Mouse (Mus musculus): ENCODE results near the gene Bbs10. TPM values are rescaled to one million over a fixed set of nuclear protein-coding genes. Genes with fewer than 3 reads are reported as not detected.
A peak's percentile ranks its signal among the peaks of the same experiment; 100 is the strongest.

The Bbs10 gene
- 5.3 and 6.0 TPM in 2 replicates for polyA plus RNA-seq (2015; fragmentation: Nextera tagmentation; extraction: Ambion mirVana)

DNA sequence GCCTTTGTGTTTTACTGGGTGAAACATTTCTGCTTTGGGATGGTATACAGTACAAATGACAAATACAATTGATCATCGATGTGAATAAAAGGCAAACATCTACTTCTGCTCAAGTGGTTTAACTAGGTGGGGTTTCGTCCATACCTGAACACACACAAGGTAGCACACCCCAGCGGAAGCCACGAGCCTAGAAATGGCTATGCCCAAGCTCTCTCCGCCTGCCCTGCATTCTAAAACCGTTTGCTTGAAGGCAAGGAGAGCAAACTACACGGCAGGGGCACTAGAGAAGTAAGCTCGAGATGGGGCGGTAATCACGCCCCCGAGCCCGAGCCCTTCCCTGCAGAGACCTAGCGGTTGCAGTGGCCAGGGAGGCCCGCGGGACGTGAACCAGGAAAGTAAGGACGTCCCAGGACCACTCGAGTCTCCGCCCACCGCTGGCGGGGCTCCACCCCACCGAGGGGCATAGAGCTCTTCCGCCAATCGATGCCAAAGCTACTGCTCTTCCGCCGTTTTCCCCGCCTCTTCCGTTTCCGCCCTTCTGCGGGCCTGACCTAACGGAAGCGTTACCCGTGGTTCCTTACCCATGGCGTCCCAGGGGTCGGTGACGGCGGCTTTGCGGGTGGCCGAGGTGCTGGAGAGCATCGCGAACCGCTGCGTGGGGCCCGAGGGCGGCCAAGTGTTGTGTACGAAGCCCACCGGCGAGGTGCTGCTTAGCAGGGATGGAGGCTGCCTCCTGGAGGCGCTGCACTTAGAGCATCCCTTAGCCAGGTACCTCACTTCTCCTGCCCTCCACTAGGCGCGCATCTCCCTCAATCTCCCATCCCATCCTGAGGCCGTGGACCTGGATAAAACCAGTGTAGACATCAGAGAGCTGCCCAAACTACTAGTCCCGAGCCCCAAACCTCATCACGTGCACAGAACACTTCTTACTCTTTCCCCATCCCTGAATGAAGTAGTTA lies at the start of gene Bbs10:
Gene Bbs10 (plus strand): TSS at position 540 of the 959 bp plus-strand sequence.
- peak within 1 kb of the TSS; percentile 77 for H3K9ac ChIP-seq
- no peaks in the 10 kb centered on the region for H3K4me1 ChIP-seq
- no peaks in the 10 kb centered on the region for H3K9me3 ChIP-seq
- peak within 1 kb of the TSS; percentile 65 for H3K4me2 ChIP-seq (replicated peaks)
- under 1% methylated on average over 54 of the region's 54 CpGs for WGBS
- peak within 1 kb of the TSS; percentile 87 for H3K27ac ChIP-seq
- no peaks in the 10 kb centered on the region for H3K27me3 ChIP-seq
- H3K36me3 ChIP-seq = peaks cover under 1% of the 10 kb centered on the region; the same call in 1 of the 2 replicates
- H3K4me3 ChIP-seq = peak within 1 kb of the TSS; percentile 69
- peak; percentile 99 for ATAC-seq (ENCODE audit: low FRiP score, low read depth)

DNA sequence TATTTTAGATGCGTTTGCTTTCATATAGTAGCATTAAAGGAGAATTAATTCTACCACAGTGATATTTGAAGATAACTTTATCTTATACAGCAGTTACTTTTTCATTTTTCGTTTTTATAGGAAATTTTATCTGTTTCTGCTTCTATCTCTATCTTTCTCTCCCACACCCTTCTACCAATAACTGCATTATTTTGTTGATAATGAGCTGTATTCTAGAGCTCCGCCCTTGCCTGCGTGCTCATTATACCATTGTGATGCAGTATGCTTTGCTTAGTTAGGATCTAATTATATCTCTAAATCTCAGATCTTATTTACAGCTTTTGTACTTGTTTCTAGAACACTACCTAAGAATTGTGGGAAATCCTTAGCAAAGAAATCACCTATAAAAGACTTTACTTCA lies 48.3 kb upstream of the Bbs10 start:
- Histone ChIP-seq H3K9me3 (no peaks in the 10 kb centered on the region), H3K4me2 (replicated peaks) (no peak overlapping the region), H3K36me3 (no peaks in the 10 kb centered on the region), H3K27me3 (no peaks in the 10 kb centered on the region), H3K9ac (no peak overlapping the region), H3K4me3 (no peak overlapping the region), H3K27ac (no peak overlapping the region), H3K4me1 (peaks cover 9% of the 10 kb centered on the region; the same call in 1 of the 2 replicates)
- WGBS = 89% methylated on average over 4 of the region's 4 CpGs
- no peak for ATAC-seq (ENCODE audit: low FRiP score, low read depth)

DNA sequence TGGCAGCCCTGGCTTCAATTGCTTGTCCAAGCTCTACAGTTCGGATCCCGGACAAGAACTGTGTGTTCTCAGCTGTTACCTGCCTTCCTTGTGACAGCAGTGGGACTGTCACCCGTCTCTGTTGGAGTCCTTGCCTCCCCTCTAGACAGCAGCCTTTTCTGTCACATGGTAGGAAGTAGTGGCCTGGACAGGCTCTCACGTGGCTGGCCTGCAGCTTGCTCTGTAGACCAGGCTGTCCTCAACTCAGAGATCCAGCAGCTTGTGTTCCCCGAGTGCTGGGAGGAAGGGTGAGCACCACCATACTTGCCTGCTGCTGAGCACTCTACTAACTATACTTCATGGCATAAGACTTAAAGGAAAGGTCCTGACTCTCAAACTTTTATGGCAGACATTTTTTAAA lies 46.8 kb upstream of the Bbs10 start:
- Histone ChIP-seq H3K36me3 (no peaks in the 10 kb centered on the region), H3K4me1 (peaks cover 9% of the 10 kb centered on the region; the same call in 1 of the 2 replicates), H3K27me3 (no peaks in the 10 kb centered on the region), H3K4me3 (no peak overlapping the region), H3K9ac (no peak overlapping the region), H3K4me2 (replicated peaks) (no peak overlapping the region), H3K9me3 (no peaks in the 10 kb centered on the region), H3K27ac (no peak overlapping the region)
- no peak for ATAC-seq (ENCODE audit: low FRiP score, low read depth)
- WGBS = 75% methylated on average over 5 of the region's 5 CpGs

DNA sequence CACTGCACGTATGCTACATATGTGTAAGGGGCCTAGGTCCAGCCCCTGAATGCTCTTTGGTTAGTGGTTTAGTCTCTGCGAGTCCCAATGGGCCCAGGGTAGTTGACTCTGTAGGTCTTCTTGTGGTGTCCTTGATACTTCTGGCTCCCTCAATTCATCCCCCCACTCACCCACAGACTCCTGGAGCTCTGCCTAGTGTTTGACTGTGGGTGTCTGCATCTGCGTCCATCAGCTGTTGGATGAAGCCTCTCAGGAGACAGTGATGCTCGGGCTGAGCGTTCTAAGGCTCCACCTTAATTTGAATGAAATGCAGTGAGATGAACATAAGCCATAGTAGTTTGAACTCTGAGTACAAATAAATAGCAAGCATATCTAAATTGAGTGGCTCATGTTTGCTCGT lies 43.3 kb upstream of the Bbs10 start:
- Histone ChIP-seq H3K4me2 (replicated peaks) (no peak overlapping the region), H3K27me3 (no peaks in the 10 kb centered on the region), H3K36me3 (0 out of 2 replicates have a peak, but pooled peaks cover 3% of the 10 kb centered on the region), H3K4me1 (no peaks in the 10 kb centered on the region), H3K4me3 (no peak overlapping the region), H3K27ac (no peak overlapping the region), H3K9ac (no peak overlapping the region), H3K9me3 (no peaks in the 10 kb centered on the region)
- 93% methylated on average over 6 of the region's 6 CpGs for WGBS
- ATAC-seq (ENCODE audit: low FRiP score, low read depth) = no peak

DNA sequence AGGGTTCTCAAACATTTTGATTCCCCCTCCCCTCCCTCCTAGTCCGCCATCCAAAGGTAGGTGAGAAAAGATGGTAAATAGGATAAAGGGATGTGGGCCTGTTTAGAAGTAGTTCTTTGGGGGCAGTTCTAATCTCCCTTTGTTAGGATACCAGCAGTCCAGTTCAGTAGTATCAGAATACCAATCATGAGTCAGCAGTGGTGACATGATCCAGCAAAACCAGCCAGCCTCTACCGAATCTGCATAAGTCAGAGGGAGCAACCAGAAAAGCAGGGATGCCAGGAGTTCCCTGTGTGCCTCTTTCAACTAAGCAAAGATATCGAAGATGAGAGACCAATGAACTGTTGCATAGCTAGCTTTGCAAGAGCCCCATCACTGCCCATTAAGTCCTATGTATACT lies 42.3 kb upstream of the Bbs10 start:
- Histone ChIP-seq H3K36me3 (0 out of 2 replicates have a peak, but pooled peaks cover 3% of the 10 kb centered on the region), H3K4me3 (no peak overlapping the region), H3K9me3 (no peaks in the 10 kb centered on the region), H3K27ac (no peak overlapping the region), H3K27me3 (no peaks in the 10 kb centered on the region), H3K9ac (no peak overlapping the region), H3K4me2 (replicated peaks) (no peak overlapping the region), H3K4me1 (no peaks in the 10 kb centered on the region)
- ATAC-seq (ENCODE audit: low FRiP score, low read depth) = no peak
- WGBS = 89% methylated on average over 3 of the region's 3 CpGs

DNA sequence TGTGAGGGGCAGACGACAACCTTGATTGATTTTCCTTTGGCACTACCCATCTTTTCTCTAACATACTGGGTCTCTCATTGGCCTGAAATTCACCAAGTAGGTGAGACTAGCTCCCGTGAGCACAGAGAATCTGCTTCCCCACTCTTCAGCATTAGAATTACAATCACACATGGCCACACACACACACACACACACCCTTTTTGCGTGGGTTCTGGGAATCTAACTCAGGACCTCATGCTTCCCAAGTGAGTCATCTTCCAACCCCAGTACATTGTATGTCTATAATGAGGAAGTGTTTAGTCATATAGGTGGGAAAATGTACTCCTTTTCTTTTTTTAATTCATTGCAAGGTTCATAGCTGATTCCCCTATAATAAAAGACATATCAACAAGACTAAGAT lies 41.1 kb upstream of the Bbs10 start:
- Histone ChIP-seq H3K9ac (no peak overlapping the region), H3K4me3 (no peak overlapping the region), H3K36me3 (0 out of 2 replicates have a peak, but pooled peaks cover 3% of the 10 kb centered on the region), H3K27me3 (no peaks in the 10 kb centered on the region), H3K4me1 (no peaks in the 10 kb centered on the region), H3K27ac (no peak overlapping the region), H3K4me2 (replicated peaks) (no peak overlapping the region), H3K9me3 (no peaks in the 10 kb centered on the region)
- no peak for ATAC-seq (ENCODE audit: low FRiP score, low read depth)
- 85% methylated on average over 3 of the region's 3 CpGs for WGBS

DNA sequence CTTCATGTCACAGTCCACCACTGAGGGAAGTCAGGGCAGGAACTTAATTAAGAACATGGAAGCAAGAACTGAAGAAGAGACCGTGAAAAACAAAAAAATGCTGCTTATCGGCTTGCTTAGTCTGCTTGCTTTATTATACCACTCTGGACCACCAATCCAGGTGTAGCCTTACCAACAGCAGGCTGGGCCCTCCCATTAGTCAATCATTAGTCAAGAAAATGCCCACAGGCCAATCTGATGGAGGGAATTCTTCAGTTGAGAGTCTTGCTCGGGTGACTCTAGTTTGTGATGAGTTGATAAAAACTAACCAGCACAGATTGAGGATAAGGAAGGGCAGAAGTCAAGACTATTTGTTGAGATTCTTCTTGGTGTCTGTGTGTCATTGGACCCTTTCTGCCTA lies 40.2 kb upstream of the Bbs10 start:
- no peak overlapping the region for H3K4me2 ChIP-seq (replicated peaks)
- no peak overlapping the region for H3K4me3 ChIP-seq
- H3K36me3 ChIP-seq = 0 out of 2 replicates have a peak, but pooled peaks cover 3% of the 10 kb centered on the region
- WGBS = 80% methylated on average over 3 of the region's 3 CpGs
- ATAC-seq (ENCODE audit: low FRiP score, low read depth) = no peak
- no peaks in the 10 kb centered on the region for H3K9me3 ChIP-seq
- no peak overlapping the region for H3K27ac ChIP-seq
- H3K27me3 ChIP-seq = no peaks in the 10 kb centered on the region
- no peaks in the 10 kb centered on the region for H3K4me1 ChIP-seq
- H3K9ac ChIP-seq = no peak overlapping the region

DNA sequence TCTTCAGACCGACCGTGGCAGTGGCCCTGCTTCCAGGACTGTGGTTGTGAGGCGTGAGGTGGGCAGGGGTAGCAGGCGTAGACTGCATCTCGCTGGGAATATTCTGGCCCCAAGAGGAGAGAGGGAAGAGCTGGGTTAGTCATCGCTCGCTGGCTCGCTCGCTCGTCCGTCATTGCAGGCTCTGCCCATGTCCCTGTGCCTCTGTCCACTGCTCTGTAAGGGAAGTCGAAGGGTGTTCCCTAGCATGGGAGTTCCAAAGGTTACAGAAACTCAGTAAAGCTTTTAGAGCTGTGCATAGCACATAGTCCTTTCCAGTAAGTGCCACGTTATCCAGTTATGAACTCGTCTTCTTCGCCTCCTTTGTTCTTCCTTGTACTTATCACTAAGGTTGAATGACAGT lies 26.8 kb upstream of the Bbs10 start:
- Histone ChIP-seq H3K4me2 (replicated peaks) (no peak overlapping the region), H3K27ac (no peak overlapping the region), H3K36me3 (peaks cover 59% of the 10 kb centered on the region), H3K4me1 (no peaks in the 10 kb centered on the region), H3K9me3 (no peaks in the 10 kb centered on the region), H3K9ac (no peak overlapping the region), H3K27me3 (no peaks in the 10 kb centered on the region), H3K4me3 (no peak overlapping the region)
- no peak for ATAC-seq (ENCODE audit: low FRiP score, low read depth)
- 87% methylated on average over 15 of the region's 15 CpGs for WGBS

DNA sequence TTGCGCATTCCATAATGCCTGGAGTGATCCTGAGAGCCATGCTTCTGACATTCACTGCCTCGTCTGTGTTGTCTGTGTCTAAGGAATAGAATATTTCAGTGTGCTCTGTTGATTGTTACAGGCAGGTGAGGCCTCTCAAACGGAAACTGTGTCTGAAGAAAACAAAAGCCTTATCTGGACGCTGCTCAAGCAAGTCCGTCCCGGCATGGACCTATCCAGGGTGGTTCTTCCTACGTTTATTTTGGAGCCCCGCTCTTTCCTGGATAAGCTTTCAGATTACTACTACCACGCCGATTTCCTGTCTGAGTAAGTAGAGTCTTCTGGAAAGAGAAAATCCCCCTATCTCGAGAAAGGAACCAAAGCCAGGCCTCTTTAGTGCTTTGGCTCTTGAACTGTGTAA lies 25.6 kb upstream of the Bbs10 start:
- 87% methylated on average over 11 of the region's 11 CpGs for WGBS
- Histone ChIP-seq H3K27ac (no peak overlapping the region), H3K36me3 (peaks cover 61% of the 10 kb centered on the region), H3K9me3 (no peaks in the 10 kb centered on the region), H3K27me3 (no peaks in the 10 kb centered on the region), H3K4me2 (replicated peaks) (no peak overlapping the region), H3K4me3 (no peak overlapping the region), H3K4me1 (no peaks in the 10 kb centered on the region), H3K9ac (no peak overlapping the region)
- no peak for ATAC-seq (ENCODE audit: low FRiP score, low read depth)

DNA sequence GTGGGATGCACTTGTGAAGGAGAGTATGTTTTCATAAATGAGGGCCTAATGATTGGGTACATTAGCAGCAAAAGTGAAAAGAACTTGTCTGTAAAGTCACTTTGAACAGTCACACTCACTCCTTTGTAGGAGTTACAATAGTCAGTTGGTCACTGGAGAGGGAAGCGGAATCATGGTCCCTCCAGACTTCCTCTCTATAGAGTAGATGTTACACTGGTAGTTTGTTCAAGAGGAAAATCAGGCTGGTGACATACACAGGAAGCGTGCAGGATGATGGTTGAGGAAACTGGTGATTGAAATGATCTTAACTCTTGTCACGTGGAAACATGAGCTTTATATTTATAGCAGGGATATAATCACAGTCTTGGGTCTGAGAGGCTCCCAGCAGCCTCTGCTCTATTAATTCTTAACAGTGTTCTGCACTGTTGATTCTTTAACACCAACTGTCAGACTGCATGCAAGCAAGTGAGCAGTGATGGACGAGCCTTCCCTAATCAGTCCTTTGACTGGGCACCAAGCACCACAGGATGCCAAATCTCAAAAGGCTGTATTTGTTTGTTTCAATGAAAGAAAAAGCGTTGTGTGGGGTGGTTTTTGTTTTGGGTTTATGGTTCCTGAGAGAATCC lies 24.9 kb upstream of the Bbs10 start:
- Histone ChIP-seq H3K27ac (no peak overlapping the region), H3K4me2 (replicated peaks) (no peak overlapping the region), H3K4me3 (no peak overlapping the region), H3K9me3 (no peaks in the 10 kb centered on the region), H3K9ac (no peak overlapping the region), H3K27me3 (no peaks in the 10 kb centered on the region), H3K36me3 (peaks cover 66% of the 10 kb centered on the region), H3K4me1 (no peaks in the 10 kb centered on the region)
- WGBS = 73% methylated on average over 5 of the region's 5 CpGs
- ATAC-seq (ENCODE audit: low FRiP score, low read depth) = no peak

DNA sequence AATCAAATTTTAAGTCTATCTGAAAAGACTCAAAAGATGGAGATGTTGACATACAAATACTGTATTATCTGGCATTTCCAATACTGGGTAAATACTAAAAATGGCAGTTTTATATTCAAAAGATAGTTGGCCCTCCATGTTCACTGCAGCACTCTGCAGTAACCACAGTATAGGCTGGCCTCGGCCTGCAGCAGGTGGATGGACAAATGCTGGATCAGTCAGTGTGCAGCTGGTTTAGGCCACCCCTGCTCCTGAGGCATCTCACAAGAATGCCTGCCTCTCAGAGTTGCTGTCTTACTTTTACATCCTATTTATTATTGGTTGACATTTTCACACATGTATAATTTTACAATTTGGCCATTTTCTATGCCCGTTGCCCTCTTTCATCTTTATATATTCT lies 22.7 kb upstream of the Bbs10 start:
- Histone ChIP-seq H3K4me1 (no peaks in the 10 kb centered on the region), H3K36me3 (peaks cover 59% of the 10 kb centered on the region), H3K4me3 (no peak overlapping the region), H3K27me3 (no peaks in the 10 kb centered on the region), H3K9me3 (no peaks in the 10 kb centered on the region), H3K9ac (no peak overlapping the region), H3K4me2 (replicated peaks) (no peak overlapping the region), H3K27ac (no peak overlapping the region)
- ATAC-seq (ENCODE audit: low FRiP score, low read depth) = no peak
- WGBS = 88% methylated on average over 2 of the region's 2 CpGs

DNA sequence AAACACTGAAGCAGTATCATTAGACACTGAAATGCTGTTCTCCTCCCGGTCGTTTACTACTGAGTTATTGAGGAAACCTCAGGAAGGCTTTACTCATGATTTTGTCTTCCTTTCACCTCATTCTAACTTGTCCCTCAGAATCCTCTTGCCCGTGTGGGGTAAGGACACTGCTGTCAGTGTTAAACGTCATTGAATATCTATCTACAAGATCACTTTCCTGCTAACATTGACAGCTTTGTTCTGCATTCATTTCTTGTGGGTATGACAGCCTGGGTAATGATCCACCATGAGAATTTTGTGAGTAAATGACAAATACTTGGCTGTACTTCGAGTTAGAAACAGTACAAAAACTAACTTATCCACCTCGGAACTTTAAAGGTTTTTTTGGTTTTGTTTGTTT lies 848 bp upstream of the Bbs10 start:
- H3K9ac ChIP-seq = no peak overlapping the region
- peak overlapping the region; percentile 65 for H3K4me2 ChIP-seq (replicated peaks)
- no peaks in the 10 kb centered on the region for H3K9me3 ChIP-seq
- 49% methylated on average over 6 of the region's 6 CpGs for WGBS
- no peak for ATAC-seq (ENCODE audit: low FRiP score, low read depth)
- H3K4me1 ChIP-seq = no peaks in the 10 kb centered on the region
- H3K27ac ChIP-seq = no peak overlapping the region
- H3K27me3 ChIP-seq = no peaks in the 10 kb centered on the region
- peaks cover 3% of the 10 kb centered on the region; the same call in 1 of the 2 replicates for H3K36me3 ChIP-seq
- H3K4me3 ChIP-seq = peak overlapping the region; percentile 69; the same call in 1 of the 2 replicates

Data from limb, embryonic 13.5 days (tissue).